Mouse (Mus musculus): ENCODE measurements around the gene Olfr1286.

Gene Olfr1286

GRCm38 (mm10) chr2:111422931-111423330, at the start of gene Olfr1286:
Olfr1286 (minus strand) TSS chr2:111423115.
- no peak for DNase-seq (ENCODE audit: low read depth, low spot score)

- DNase-seq (ENCODE audit: low read depth, low spot score): no peak
Measured at GRCm38 (mm10) chr2:111448842-111449241, 25.9 kb upstream of the Olfr1286 start, which contains the start of gene Olfr1287. Olfr1287 (plus strand) TSS chr2:111449142.

DNA sequence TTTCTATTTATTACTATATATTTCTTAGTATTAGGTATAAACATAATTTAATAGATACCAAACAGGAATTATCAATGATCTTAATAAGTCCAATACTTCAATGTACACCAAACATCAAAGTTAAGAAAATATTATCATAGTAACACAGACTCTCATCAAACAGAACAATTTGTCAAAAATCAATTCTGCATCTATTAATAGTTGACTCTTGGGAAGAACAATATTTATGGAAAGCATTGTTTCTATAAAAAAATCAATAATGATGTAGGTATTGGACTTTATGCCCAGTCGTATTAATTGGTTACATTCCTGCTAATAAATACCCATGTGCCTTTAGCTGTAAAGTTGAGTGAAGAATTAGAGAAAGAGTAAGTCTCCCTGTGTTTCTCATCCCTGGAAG, 47.7 kb downstream of the Olfr1286 start, which contains the start of gene Olfr1284:
Gene Olfr1284 (plus strand): TSS at position 301 of the 400 bp plus-strand sequence.
- no peak for DNase-seq (ENCODE audit: low read depth, low spot score)

Measured in ES-CJ7 (cell line).